ENCODE assay signal across 19 mouse cellular contexts in the genomic region with DNA sequence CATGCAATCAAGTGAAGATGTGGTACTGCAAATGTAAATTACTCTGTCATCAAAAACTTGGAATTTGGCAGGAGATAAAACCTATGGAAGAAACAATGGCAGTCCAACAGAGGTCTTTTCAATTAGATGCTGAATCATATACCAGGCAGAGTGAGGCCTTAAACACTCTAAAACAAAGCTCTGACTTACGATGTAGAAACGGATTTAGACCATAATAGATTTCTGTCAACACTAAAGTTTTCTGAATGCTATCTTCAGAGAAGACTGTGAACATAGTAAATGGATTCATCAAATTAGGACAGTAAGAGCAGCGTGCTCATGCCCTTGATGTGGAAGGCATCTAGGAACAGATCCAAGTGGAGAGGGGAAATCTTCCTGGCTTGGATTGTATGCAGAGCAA.
"Had no signal": no experiment of that assay in that cellular context is flagged by ENCODE, and none has a peak within 500 bp of the region (broad histone marks: within the 10 kb centered on the region; RNA-seq: fewer than 3 reads in every experiment).

No protein-coding gene starts in this region.

- H3K4me3 ChIP-seq: layer of hippocampus, adult 2 months; left cerebral cortex, adult 2 months; liver, embryonic 13.5 days; midbrain, embryonic 15.5 days; myocyte; neural tube, embryonic 13.5 days; stomach, embryonic 15.5 days had no signal

- ATAC-seq: midbrain, embryonic 15.5 days had no signal

- DNase-seq: kidney, postnatal 25 days; layer of hippocampus, adult 9-11 months; layer of hippocampus, postnatal 36 days; liver, embryonic 13.5 days; lung, adult 2 months; lung, postnatal 14 days; lung, postnatal 4 days; retina, postnatal 1 day; right cerebral cortex, postnatal 25 days; spleen, adult 18-20 months; thymus, postnatal 25 days had no signal

- H3K27ac ChIP-seq: kidney, postnatal 0 days; layer of hippocampus, adult 2 months; left cerebral cortex, adult 2 months; liver, embryonic 13.5 days; midbrain, embryonic 15.5 days; neural tube, embryonic 13.5 days; stomach, embryonic 15.5 days had no signal

- H3K36me3 ChIP-seq: liver, embryonic 13.5 days; midbrain, embryonic 15.5 days; neural tube, embryonic 13.5 days; stomach, embryonic 15.5 days had no signal

- H3K9me3 ChIP-seq: liver, embryonic 13.5 days; midbrain, embryonic 15.5 days; neural tube, embryonic 13.5 days; stomach, embryonic 15.5 days had no signal

- H3K4me1 ChIP-seq: liver, embryonic 13.5 days; stomach, embryonic 15.5 days had no signal

- H3K4me2 ChIP-seq: liver, embryonic 13.5 days; midbrain, embryonic 11.5 days; midbrain, embryonic 15.5 days; neural tube, embryonic 13.5 days; stomach, embryonic 15.5 days had no signal

- H3K27me3 ChIP-seq: liver, embryonic 13.5 days; midbrain, embryonic 15.5 days; neural tube, embryonic 13.5 days; stomach, embryonic 15.5 days had no signal

- H3K9ac ChIP-seq: liver, embryonic 13.5 days; midbrain, embryonic 15.5 days; neural tube, embryonic 13.5 days; stomach, embryonic 15.5 days had no signal
